27 mouse cellular contexts compared by ENCODE assay signal in genomic region chr1:106608098-106608778, GRCm38 (mm10).
DNase-seq lines count a peak whose midpoint lies in the region; ATAC-seq and TF ChIP-seq lines count a peak whose summit lies in the region.
"Had no signal": no experiment of that assay in that cellular context is flagged by ENCODE, and none has a peak within 500 bp of the region (broad histone marks: within the 10 kb centered on the region; RNA-seq: fewer than 3 reads in every experiment).

No protein-coding gene starts in this region.

- 65% methylated on average over 4 of the region's 4 CpGs for WGBS in forebrain, postnatal 0 days
- WGBS in forebrain, embryonic 13.5 days, result 91% methylated on average over 4 of the region's 4 CpGs
- WGBS in lung, embryonic 14.5 days, result 43% methylated on average over 4 of the region's 4 CpGs
- 79% methylated on average over 4 of the region's 4 CpGs for WGBS in lung, adult 2 months
- 63% methylated on average over 4 of the region's 4 CpGs for WGBS in limb, embryonic 13.5 days

- no peak overlapping the region for H3K4me2 ChIP-seq in forebrain, postnatal 0 days (ENCODE audit: low read depth)
- no peak overlapping the region for H3K4me2 ChIP-seq in forebrain, embryonic 13.5 days
- no peak overlapping the region for H3K4me2 ChIP-seq in lung, embryonic 14.5 days
- no peak overlapping the region for H3K4me2 ChIP-seq in limb, embryonic 13.5 days (replicated peaks)
- H3K4me2 ChIP-seq: hindbrain, embryonic 14.5 days; kidney, embryonic 15.5 days; liver, embryonic 15.5 days; midbrain, embryonic 13.5 days; neural tube, embryonic 12.5 days had no signal

- no peak overlapping the region for H3K27ac ChIP-seq in forebrain, postnatal 0 days (ENCODE audit: low read depth, low read length)
- H3K27ac ChIP-seq in forebrain, embryonic 13.5 days, result no peak overlapping the region
- H3K27ac ChIP-seq in lung, embryonic 14.5 days (ENCODE audit: low read depth), result peak overlapping the region; percentile 78
- no peak overlapping the region for H3K27ac ChIP-seq in ES-E14 (ENCODE audit: insufficient read depth, low read depth, low read length, poor library complexity, severe bottlenecking)
- H3K27ac ChIP-seq in limb, embryonic 13.5 days, result peak overlapping the region; percentile 79
- H3K27ac ChIP-seq: heart, adult 2 months; hindbrain, embryonic 14.5 days; kidney, embryonic 15.5 days; liver, embryonic 15.5 days; midbrain, embryonic 13.5 days; neural tube, embryonic 12.5 days had no signal

- no peaks in the 10 kb centered on the region for H3K36me3 ChIP-seq in forebrain, postnatal 0 days (ENCODE audit: insufficient read depth)
- H3K36me3 ChIP-seq in forebrain, embryonic 13.5 days (ENCODE audit: poor library complexity, severe bottlenecking), result no peaks in the 10 kb centered on the region
- H3K36me3 ChIP-seq in lung, embryonic 14.5 days (ENCODE audit: insufficient read depth), result no peaks in the 10 kb centered on the region
- H3K36me3 ChIP-seq in ES-E14 (ENCODE audit: control insufficient read depth, insufficient read depth, low read length, poor library complexity, severe bottlenecking), result no peaks in the 10 kb centered on the region
- no peaks in the 10 kb centered on the region for H3K36me3 ChIP-seq in limb, embryonic 13.5 days
- H3K36me3 ChIP-seq: kidney, embryonic 15.5 days; liver, embryonic 15.5 days; midbrain, embryonic 13.5 days; neural tube, embryonic 12.5 days had no signal

- no peaks in the 10 kb centered on the region for H3K4me1 ChIP-seq in forebrain, postnatal 0 days (ENCODE audit: insufficient read depth)
- peaks cover 7% of the 10 kb centered on the region for H3K4me1 ChIP-seq in forebrain, embryonic 13.5 days
- H3K4me1 ChIP-seq in lung, embryonic 14.5 days (ENCODE audit: insufficient read depth), result peaks cover 14% of the 10 kb centered on the region
- H3K4me1 ChIP-seq in lung, adult 2 months (ENCODE audit: control insufficient read depth, insufficient read depth, low read length), result peaks cover 2% of the 10 kb centered on the region; the same call in 1 of the 2 replicates
- no peaks in the 10 kb centered on the region for H3K4me1 ChIP-seq in ES-E14 (ENCODE audit: control insufficient read depth in 2 of 2, insufficient read depth in 2 of 2, low read length in 2 of 2, poor library complexity in 1 of 2)
- H3K4me1 ChIP-seq in limb, embryonic 13.5 days, result peaks cover 62% of the 10 kb centered on the region
- H3K4me1 ChIP-seq: liver, embryonic 15.5 days had no signal

- H3K27me3 ChIP-seq in forebrain, postnatal 0 days (ENCODE audit: insufficient read depth, low read length), result no peaks in the 10 kb centered on the region
- no peaks in the 10 kb centered on the region for H3K27me3 ChIP-seq in forebrain, embryonic 13.5 days
- no peaks in the 10 kb centered on the region for H3K27me3 ChIP-seq in lung, embryonic 14.5 days (ENCODE audit: insufficient read depth, low read length)
- no peaks in the 10 kb centered on the region for H3K27me3 ChIP-seq in limb, embryonic 13.5 days
- H3K27me3 ChIP-seq: kidney, embryonic 15.5 days; liver, embryonic 15.5 days; megakaryocyte, embryonic 14.5 days; midbrain, embryonic 13.5 days; neural tube, embryonic 12.5 days had no signal

- TF ChIP-seq CTCF in forebrain, postnatal 0 days (IDR thresholded peaks at IDR 0.05; ENCODE audit: low read depth), result no peak
- TF ChIP-seq CTCF in lung, embryonic 14.5 days (IDR thresholded peaks at IDR 0.05; ENCODE audit: low read depth), result no peak
- TF ChIP-seq CTCF in lung, adult 2 months (IDR thresholded peaks at IDR 0.05; ENCODE audit: insufficient read depth, low read length), result no peak

- in situ Hi-C loops in ES-E14 (cut with MboI; ENCODE audit: low sequenced_read_pairs in 2 of 2, unreplicated experiment in 2 of 2), result no loop called here

- TF ChIP-seq POLR2A in lung, adult 2 months (IDR thresholded peaks at IDR 0.05; ENCODE audit: borderline replicate concordance, extremely low read depth, low read depth, low read length), result no peak

- peak; percentile 25 for DNase-seq in forebrain, postnatal 0 days
- DNase-seq in lung, embryonic 14.5 days, result peak; percentile 86
- DNase-seq in lung, adult 2 months, result no peak
- DNase-seq in ES-E14 (ENCODE audit: low read depth, low spot score), result no peak
- no peak for DNase-seq in kidney, adult 9 months
- DNase-seq: adrenal gland, postnatal 10 days; gastrocnemius, postnatal 25 days; heart, adult 2 months; kidney, postnatal 36 days; layer of hippocampus, postnatal 36 days; liver; lung, postnatal 36 days; retina, postnatal 1 day; thymus, adult 2 months had no signal

- no peak overlapping the region for H3K9ac ChIP-seq in forebrain, postnatal 0 days
- H3K9ac ChIP-seq in forebrain, embryonic 13.5 days, result no peak overlapping the region
- no peak overlapping the region for H3K9ac ChIP-seq in lung, embryonic 14.5 days
- H3K9ac ChIP-seq in ES-E14 (ENCODE audit: insufficient read depth, low read depth, low read length, poor library complexity, severe bottlenecking), result no peak overlapping the region
- H3K9ac ChIP-seq in limb, embryonic 13.5 days, result no peak overlapping the region
- H3K9ac ChIP-seq: hindbrain, embryonic 14.5 days; kidney, embryonic 15.5 days; liver, embryonic 15.5 days; midbrain, embryonic 13.5 days; neural tube, embryonic 12.5 days had no signal

- H3K9me3 ChIP-seq in forebrain, postnatal 0 days (ENCODE audit: low read length), result no peaks in the 10 kb centered on the region
- no peaks in the 10 kb centered on the region for H3K9me3 ChIP-seq in forebrain, embryonic 13.5 days (replicated peaks)
- H3K9me3 ChIP-seq in lung, embryonic 14.5 days (ENCODE audit: low read depth, low read length), result no peaks in the 10 kb centered on the region
- H3K9me3 ChIP-seq in ES-E14 (ENCODE audit: control insufficient read depth, insufficient read depth, low read depth, low read length), result no peaks in the 10 kb centered on the region
- no peaks in the 10 kb centered on the region for H3K9me3 ChIP-seq in limb, embryonic 13.5 days
- H3K9me3 ChIP-seq: kidney, embryonic 15.5 days; liver, embryonic 15.5 days; megakaryocyte, embryonic 14.5 days; midbrain, embryonic 13.5 days; neural tube, embryonic 12.5 days had no signal

- H3K4me3 ChIP-seq in forebrain, postnatal 0 days (ENCODE audit: low read depth, low read length), result no peak overlapping the region
- no peak overlapping the region for H3K4me3 ChIP-seq in forebrain, embryonic 13.5 days
- no peak overlapping the region for H3K4me3 ChIP-seq in lung, embryonic 14.5 days (ENCODE audit: low read depth, low read length)
- H3K4me3 ChIP-seq in lung, adult 2 months (replicated peaks; ENCODE audit: extremely low read depth, low read depth, low read length), result no peak overlapping the region
- no peak overlapping the region for H3K4me3 ChIP-seq in ES-E14 (ENCODE audit: insufficient read depth in 1 of 2, low read depth in 1 of 2, low read length in 2 of 2, poor library complexity in 1 of 2, severe bottlenecking in 1 of 2)
- no peak overlapping the region for H3K4me3 ChIP-seq in limb, embryonic 13.5 days
- H3K4me3 ChIP-seq: erythroblast, embryonic 14.5 days; heart, adult 2 months; kidney, embryonic 15.5 days; liver, embryonic 15.5 days; megakaryocyte, embryonic 14.5 days; midbrain, embryonic 13.5 days; neural tube, embryonic 12.5 days had no signal

- peak; percentile 32; the same call in 1 of the 2 replicates for ATAC-seq in forebrain, postnatal 0 days
- no peak for ATAC-seq in forebrain, embryonic 13.5 days
- peak; percentile 85 for ATAC-seq in lung, embryonic 14.5 days (ENCODE audit: insufficient read depth)
- peak; percentile 42 for ATAC-seq in limb, embryonic 13.5 days (ENCODE audit: low FRiP score, low read depth)
- ATAC-seq in erythroblast, adult 5-6 weeks (replicated peaks; ENCODE audit: low FRiP score, poor library complexity, severe bottlenecking), result no peak
- ATAC-seq: activated CD4-positive, CD25-positive, alpha-beta regulatory T cell, adult 4 months; forebrain, embryonic 14.5 days; intestine, postnatal 0 days; midbrain, embryonic 13.5 days had no signal

TF ChIP-seq in ES-E14, 5 proteins besides CTCF, POLR2A, EP300 and RAD21:
- 0 out of 2 replicates have a peak, but pooled peaks have one; percentile 43 for TF ChIP-seq MAFK (IDR thresholded peaks at IDR 0.05; ENCODE audit: insufficient read depth, low read depth, low read length)
- TF ChIP-seq ZNF384 (IDR thresholded peaks at IDR 0.05; ENCODE audit: low read depth, low read length), result peak; percentile 38; the same call in 1 of the 2 replicates
- no peak for TF ChIP-seq HCFC1 (IDR thresholded peaks at IDR 0.05; ENCODE audit: borderline replicate concordance, insufficient read depth, low read length)
- no peak for TF ChIP-seq ZC3H11A (IDR thresholded peaks at IDR 0.05; ENCODE audit: borderline replicate concordance, low read depth, low read length)
- no peak for TF ChIP-seq CHD2 (IDR thresholded peaks at IDR 0.05; ENCODE audit: low read depth, low read length)

Comparison
In these comparisons a context has a peak if more than half of its experiments do, and no peak if none do; other contexts are left out.
1. ATAC-seq: peak in forebrain, postnatal 0 days (single experiment), lung, embryonic 14.5 days (single experiment) and limb, embryonic 13.5 days (single experiment); none in forebrain, embryonic 13.5 days (single experiment) and erythroblast, adult 5-6 weeks (single experiment).
2. DNase-seq: peak in forebrain, postnatal 0 days (single experiment) and lung, embryonic 14.5 days (single experiment); none in lung, adult 2 months (single experiment), ES-E14 (single experiment) and kidney, adult 9 months (single experiment).
3. H3K27ac ChIP-seq: peak in lung, embryonic 14.5 days (single experiment) and limb, embryonic 13.5 days (single experiment); none in forebrain, postnatal 0 days (single experiment), forebrain, embryonic 13.5 days (single experiment) and ES-E14 (single experiment).